Mouse (Mus musculus): Measurements from ENCODE around the gene Trip13.

DNA sequence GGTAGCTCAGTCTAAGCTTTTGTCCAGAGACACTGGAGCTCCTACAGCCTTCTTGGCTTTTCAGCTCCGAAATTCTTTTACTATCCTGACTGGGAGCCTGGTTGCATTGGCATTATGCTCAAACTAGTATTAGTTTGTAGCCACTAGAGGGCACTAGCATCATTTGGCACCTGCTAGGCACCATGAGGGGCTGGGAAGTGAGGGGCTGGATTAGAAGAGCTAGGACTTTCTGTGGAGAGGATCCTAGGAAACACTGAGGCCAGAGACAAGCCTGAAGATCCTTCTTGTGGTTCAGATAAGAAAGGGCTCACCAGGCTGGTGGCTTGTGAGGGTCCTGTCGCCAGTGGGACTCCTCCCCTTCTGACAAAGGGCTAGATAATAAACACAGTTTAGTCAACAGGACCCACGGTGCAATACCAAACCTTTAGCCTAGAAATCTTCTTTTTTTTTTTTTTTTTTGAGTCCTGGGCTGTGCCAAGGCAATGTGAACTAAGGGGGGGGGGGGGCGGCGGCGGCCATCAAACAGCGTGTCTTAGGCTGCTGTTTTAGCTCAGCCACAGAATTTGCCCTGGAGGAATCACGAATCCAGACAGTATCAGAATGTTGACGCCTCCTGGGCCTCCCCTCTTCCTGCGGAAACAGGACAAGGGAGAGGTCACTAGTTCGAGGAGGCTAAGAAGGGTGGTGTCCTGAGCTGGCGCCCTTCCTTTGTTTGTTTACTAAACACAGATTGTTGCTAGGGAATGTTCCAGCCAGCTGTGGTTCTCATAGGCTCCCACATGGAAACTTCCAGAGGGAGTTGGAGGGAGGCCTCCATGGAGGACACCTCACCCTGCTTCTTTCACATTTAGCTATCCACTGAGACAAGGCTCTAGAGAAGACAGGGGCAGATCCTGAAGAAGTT lies 33.2 kb upstream of the Trip13 start:
- TF ChIP-seq POLR2A (IDR thresholded peaks at IDR 0.05; ENCODE audit: insufficient read length, low read depth) (no peak), CEBPB (IDR thresholded peaks at IDR 0.05; ENCODE audit: insufficient read depth, poor library complexity, severe bottlenecking) (no peak)
